Mouse (Mus musculus) forebrain, embryonic 16.5 days (tissue): ENCODE measurements around the gene Kcnk3. TPM values are rescaled to one million over a fixed set of nuclear protein-coding genes. Genes with fewer than 3 reads are reported as not detected.

Experiments used
- ATAC-seq: fragments of 200-750 bp; cut with Nextera tagmentation; 2 replicates; pipeline ENCODE4 v1.8.0; 2017; ENCODE audit warnings: mild to moderate bottlenecking, moderate library complexity
- H3K27ac ChIP-seq: fragments of 300-500 bp; sonication (generic); 2 replicates; pipeline ENCODE4 v1.5.1; 2014; ENCODE audit warnings: low read length, control low read depth
- H3K27me3 ChIP-seq: fragments of 300-500 bp; sonication (generic); replicated peaks from 2 replicates; pipeline ENCODE4 v1.6.1; 2014; ENCODE audit warnings: low read length; ENCODE audit not compliant: control insufficient read depth, insufficient read depth
- H3K36me3 ChIP-seq: fragments of 300-500 bp; sonication (generic); 2 replicates; pipeline ENCODE4 v1.6.1; 2014; ENCODE audit not compliant: control insufficient read depth, insufficient read depth
- H3K4me1 ChIP-seq: fragments of 300-500 bp; sonication (generic); replicated peaks from 2 replicates; pipeline ENCODE4 v1.6.1; 2014; ENCODE audit warnings: low read length; ENCODE audit not compliant: control insufficient read depth, insufficient read depth
- H3K4me2 ChIP-seq: fragments of 300-500 bp; sonication (generic); 2 replicates; pipeline ENCODE4 v1.6.1; 2014; ENCODE audit warnings: mild to moderate bottlenecking, low read length, control low read depth
- H3K4me3 ChIP-seq: fragments of 300-500 bp; sonication (generic); replicated peaks from 2 replicates; pipeline ENCODE4 v1.5.1; 2014; ENCODE audit warnings: mild to moderate bottlenecking, low read length, control low read depth
- H3K9ac ChIP-seq: fragments of 300-500 bp; sonication (generic); replicated peaks from 2 replicates; pipeline ENCODE4 v1.6.1; 2014; ENCODE audit warnings: low read depth, low read length, control low read depth
- H3K9me3 ChIP-seq: fragments of 300-500 bp; sonication (generic); 2 replicates; pipeline ENCODE4 v1.6.1; 2016; ENCODE audit warnings: low read length; ENCODE audit not compliant: control insufficient read depth
- WGBS: fragments of 180-500 bp; shearing (Covaris S2); extraction: QIAGEN DNeasy Blood & Tissue Kit; methylation state at CpG from one replicate; pipeline ENCODE4 v1.1.7; 2014; 5-methylcytosine and 5-hydroxymethylcytosine counted together
- polyA plus RNA-seq: library from polyadenylated mRNA; unstranded; fragments of >200 nt; fragmentation: Nextera tagmentation; extraction: Ambion mirVana; gene quantifications from 2 replicates; pipeline ENCODE4 v1.2.1, GENCODE M21; 2015

Kcnk3 gene
- polyA plus RNA-seq, 1 experiment from 2014 or later = 2.8 TPM

- Histone ChIP-seq H3K9me3 (no peaks in the 10 kb centered on the region), H3K36me3 (no peaks in the 10 kb centered on the region), H3K4me1 (no peaks in the 10 kb centered on the region), H3K4me3 (no peak overlapping the region), H3K27me3 (no peaks in the 10 kb centered on the region), H3K9ac (no peak overlapping the region), H3K4me2 (no peak overlapping the region), H3K27ac (no peak overlapping the region)
- ATAC-seq = no peak
- WGBS = 81% methylated on average over 6 of the region's 6 CpGs
Measured at GRCm38 (mm10) chr5:30630401-30630800, 42.4 kb downstream of the Kcnk3 start.

DNA sequence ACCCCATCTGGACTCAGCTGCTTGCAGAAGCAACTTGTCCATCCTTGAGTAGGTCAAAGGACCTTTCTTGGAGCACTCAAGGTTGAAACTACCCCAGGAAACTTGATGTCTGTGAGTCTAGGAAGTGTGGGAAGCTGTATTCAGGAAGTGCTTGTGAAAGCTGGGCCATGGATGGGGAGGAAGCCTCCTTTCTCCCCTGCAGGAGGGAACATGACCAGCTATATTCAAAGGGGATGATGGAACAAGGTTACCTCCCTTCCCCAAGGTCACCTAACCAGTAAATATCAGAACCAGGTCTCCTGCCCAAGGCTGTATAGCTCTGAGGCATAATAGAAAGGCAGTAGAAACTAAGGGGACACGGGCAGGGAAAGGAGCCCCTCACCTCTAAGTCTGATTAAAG lies 44.2 kb downstream of the Kcnk3 start:
- Histone ChIP-seq H3K9ac (no peak overlapping the region), H3K4me3 (no peak overlapping the region), H3K9me3 (no peaks in the 10 kb centered on the region), H3K27me3 (no peaks in the 10 kb centered on the region), H3K4me2 (no peak overlapping the region), H3K4me1 (no peaks in the 10 kb centered on the region), H3K27ac (no peak overlapping the region), H3K36me3 (no peaks in the 10 kb centered on the region)
- no peak for ATAC-seq
- 65% methylated on average over 1 of the region's 1 CpGs for WGBS

GRCm38 (mm10) chr5:30636994-30637393 lies 49.0 kb downstream of the Kcnk3 start:
- no peak overlapping the region for H3K4me2 ChIP-seq
- no peak overlapping the region for H3K27ac ChIP-seq
- no peaks in the 10 kb centered on the region for H3K9me3 ChIP-seq
- no peaks in the 10 kb centered on the region for H3K27me3 ChIP-seq
- ATAC-seq = no peak
- H3K9ac ChIP-seq = no peak overlapping the region
- no peaks in the 10 kb centered on the region for H3K4me1 ChIP-seq
- H3K4me3 ChIP-seq = no peak overlapping the region
- WGBS = 44% methylated on average over 7 of the region's 7 CpGs
- no peaks in the 10 kb centered on the region for H3K36me3 ChIP-seq

DNA sequence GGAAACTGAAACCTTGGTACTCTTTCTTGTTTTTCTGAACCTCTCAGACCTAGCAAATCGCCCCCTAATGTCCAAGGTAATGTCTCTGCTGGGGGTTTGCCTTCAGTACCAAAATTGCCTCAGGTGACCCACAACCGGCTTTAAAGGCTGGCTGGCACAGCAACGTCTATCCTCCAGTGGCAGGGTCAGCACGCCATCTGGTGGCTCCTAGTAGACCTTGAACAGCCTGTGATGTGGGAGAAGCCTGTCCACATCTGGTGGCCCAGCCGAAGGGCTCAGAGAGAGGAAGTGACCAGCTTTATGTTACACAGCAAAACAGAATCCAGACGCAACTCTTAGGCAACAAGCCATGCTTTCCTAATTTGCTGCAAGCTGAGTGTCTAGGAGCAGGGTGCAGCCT lies 50.1 kb downstream of the Kcnk3 start:
- Histone ChIP-seq H3K9me3 (no peaks in the 10 kb centered on the region), H3K9ac (no peak overlapping the region), H3K36me3 (no peaks in the 10 kb centered on the region), H3K27ac (no peak overlapping the region), H3K4me1 (no peaks in the 10 kb centered on the region), H3K4me2 (no peak overlapping the region), H3K27me3 (no peaks in the 10 kb centered on the region), H3K4me3 (no peak overlapping the region)
- WGBS = 9% methylated on average over 6 of the region's 6 CpGs
- ATAC-seq = 0 out of 2 replicates have a peak, but pooled peaks have one; percentile 55

DNA sequence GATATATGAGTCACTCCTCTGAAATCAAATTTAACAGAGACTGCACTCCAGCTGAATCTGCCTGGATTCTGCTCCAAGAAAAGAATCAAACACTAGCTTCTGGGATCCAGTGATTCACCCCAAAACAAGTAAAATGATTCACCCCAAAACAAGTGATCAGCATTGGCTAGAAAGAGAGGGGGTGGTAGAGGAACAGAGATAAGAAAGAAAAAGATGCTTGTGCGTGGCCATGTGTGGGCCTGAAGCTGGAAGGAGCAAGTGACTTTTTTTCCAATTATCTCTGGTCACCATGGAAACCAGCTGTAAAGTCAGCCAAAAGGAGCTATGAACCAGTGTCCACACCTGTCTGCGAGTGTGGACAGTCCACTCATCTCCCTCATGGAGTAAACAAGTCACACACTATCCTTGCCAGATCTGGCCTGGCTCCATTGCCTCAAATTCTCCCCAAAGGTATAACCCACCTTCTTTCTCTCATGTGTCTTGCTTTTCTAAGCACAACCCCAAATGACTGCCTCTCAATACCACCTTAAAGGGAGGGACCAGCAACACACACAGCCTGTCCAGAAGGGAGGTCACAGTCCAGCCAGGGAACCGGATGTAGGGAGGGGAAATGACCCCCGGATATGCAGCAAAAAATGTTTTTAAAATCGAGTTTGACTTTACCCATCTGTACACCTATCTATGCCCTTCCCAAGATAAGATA lies 55.7 kb downstream of the Kcnk3 start:
- Histone ChIP-seq H3K36me3 (no peaks in the 10 kb centered on the region), H3K27me3 (no peaks in the 10 kb centered on the region), H3K4me2 (no peak overlapping the region), H3K9ac (no peak overlapping the region), H3K4me3 (no peak overlapping the region), H3K9me3 (no peaks in the 10 kb centered on the region), H3K27ac (no peak overlapping the region), H3K4me1 (peaks cover 9% of the 10 kb centered on the region)
- no peak for ATAC-seq
- WGBS = 64% methylated on average over 5 of the region's 5 CpGs

DNA sequence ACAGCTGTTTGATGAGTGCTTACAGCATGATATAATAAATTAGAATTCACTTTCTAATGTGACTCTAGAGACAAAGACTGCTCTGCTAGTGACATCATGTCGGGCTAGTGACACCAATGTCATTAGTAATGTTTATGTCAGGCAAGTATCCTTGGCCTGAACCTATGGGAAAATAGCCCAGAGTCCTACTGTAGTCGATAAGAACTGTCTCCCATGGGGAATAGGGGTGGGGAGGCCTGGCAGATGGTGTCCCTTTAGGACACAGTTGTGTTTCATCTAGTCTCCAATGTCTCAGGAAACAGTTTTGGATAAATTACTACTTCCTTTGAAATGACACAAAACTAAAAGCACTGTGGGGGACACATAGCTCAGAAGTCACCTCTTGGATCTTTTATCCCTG lies 58.1 kb downstream of the Kcnk3 start:
- Histone ChIP-seq H3K27ac (no peak overlapping the region), H3K4me3 (no peak overlapping the region), H3K36me3 (no peaks in the 10 kb centered on the region), H3K9me3 (no peaks in the 10 kb centered on the region), H3K4me2 (no peak overlapping the region), H3K27me3 (no peaks in the 10 kb centered on the region), H3K4me1 (peaks cover 15% of the 10 kb centered on the region), H3K9ac (no peak overlapping the region)
- 83% methylated on average over 2 of the region's 2 CpGs for WGBS
- ATAC-seq = no peak

DNA sequence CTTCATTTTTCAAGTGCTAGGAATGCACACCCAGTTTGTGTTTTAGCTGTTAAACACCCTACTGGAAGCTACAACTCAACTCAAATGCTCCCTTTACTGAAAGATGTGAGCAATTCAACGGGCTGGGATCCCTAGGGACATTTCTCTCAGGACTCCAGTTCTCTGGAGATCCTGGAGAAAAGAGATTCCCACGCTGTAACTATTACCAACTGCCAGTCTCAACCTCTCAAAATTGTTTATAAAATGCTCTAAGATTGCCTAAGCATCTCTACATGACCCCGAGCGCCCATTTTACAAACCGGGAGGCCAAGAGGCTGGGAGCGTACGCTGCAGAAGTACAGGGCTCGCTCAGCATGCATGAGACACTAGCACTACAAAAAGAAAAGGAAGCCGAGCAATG lies 59.4 kb downstream of the Kcnk3 start:
- Histone ChIP-seq H3K4me1 (peaks cover 15% of the 10 kb centered on the region), H3K36me3 (no peaks in the 10 kb centered on the region), H3K27ac (peak overlapping the region; percentile 63; the same call in 1 of the 2 replicates), H3K27me3 (no peaks in the 10 kb centered on the region), H3K4me3 (peak overlapping the region; percentile 82), H3K4me2 (peak overlapping the region; percentile 96), H3K9me3 (no peaks in the 10 kb centered on the region), H3K9ac (peak overlapping the region; percentile 77)
- no peak; the same call in 1 of the 2 replicates for ATAC-seq
- WGBS = 17% methylated on average over 9 of the region's 9 CpGs

DNA sequence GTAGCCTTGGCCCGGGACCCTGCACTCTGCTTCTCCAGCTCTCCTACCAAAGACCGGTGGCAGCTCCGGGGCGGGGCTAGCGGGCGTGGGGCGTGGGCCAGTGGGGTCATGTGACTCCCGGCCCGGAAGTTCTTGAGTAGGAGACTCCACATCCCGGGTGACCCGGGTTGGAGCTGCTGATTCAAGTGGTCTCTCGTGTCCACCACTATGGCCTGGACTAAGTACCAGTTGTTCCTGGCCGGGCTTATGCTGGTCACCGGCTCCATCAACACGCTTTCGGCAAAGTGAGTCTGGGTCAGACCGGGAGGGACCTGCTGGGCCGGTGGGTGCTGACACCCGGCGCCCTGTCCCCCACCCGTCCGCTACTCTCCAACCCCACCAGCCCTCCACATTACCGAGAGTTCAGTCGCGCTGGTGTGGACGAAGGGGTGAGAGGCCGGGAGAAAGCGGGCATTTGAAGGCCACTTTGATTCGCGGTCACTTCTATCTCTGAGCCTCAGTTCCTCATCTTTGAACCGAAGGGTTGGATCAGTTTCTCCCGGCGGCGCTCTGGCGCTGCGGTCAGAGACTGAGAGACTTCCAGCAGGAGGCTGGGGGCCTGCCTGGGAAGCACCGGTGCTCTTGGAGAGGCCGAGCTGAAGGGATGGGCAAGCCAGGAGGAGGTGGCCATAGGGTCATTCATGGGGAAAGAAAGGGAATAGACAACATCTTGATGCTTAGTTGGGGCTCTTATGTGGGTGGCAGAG lies 60.0 kb downstream of the Kcnk3 start, which contains the start of gene Slc35f6:
Gene Slc35f6, plus strand, starts transcription at position 119 of the 746 bp plus-strand sequence.
- 0% methylated on average over 38 of the region's 38 CpGs for WGBS
- peaks cover 3% of the 10 kb centered on the region; the same call in 1 of the 2 replicates for H3K36me3 ChIP-seq
- H3K9ac ChIP-seq = peak within 1 kb of the TSS; percentile 77
- H3K27me3 ChIP-seq = no peaks in the 10 kb centered on the region
- peak within 1 kb of the TSS; percentile 96 for H3K4me2 ChIP-seq
- peak within 1 kb of the TSS; percentile 82 for H3K4me3 ChIP-seq
- H3K4me1 ChIP-seq = peaks cover 15% of the 10 kb centered on the region
- peak; percentile 97 for ATAC-seq
- no peaks in the 10 kb centered on the region for H3K9me3 ChIP-seq
- H3K27ac ChIP-seq = peak within 1 kb of the TSS; percentile 63; the same call in 1 of the 2 replicates

- no peak for ATAC-seq
- peaks cover 3% of the 10 kb centered on the region; the same call in 1 of the 2 replicates for H3K36me3 ChIP-seq
- no peaks in the 10 kb centered on the region for H3K9me3 ChIP-seq
- H3K9ac ChIP-seq = no peak overlapping the region
- H3K4me2 ChIP-seq = no peak overlapping the region
- H3K27ac ChIP-seq = no peak overlapping the region
- peaks cover 15% of the 10 kb centered on the region for H3K4me1 ChIP-seq
- H3K27me3 ChIP-seq = no peaks in the 10 kb centered on the region
- 78% methylated on average over 4 of the region's 4 CpGs for WGBS
- H3K4me3 ChIP-seq = no peak overlapping the region
Measured at GRCm38 (mm10) chr5:30649558-30649957, 61.6 kb downstream of the Kcnk3 start.
